Mouse (Mus musculus): ENCODE results near the gene Ano1.
A peak's percentile ranks its signal among the peaks of the same experiment; 100 is the strongest.

The Ano1 gene

DNA sequence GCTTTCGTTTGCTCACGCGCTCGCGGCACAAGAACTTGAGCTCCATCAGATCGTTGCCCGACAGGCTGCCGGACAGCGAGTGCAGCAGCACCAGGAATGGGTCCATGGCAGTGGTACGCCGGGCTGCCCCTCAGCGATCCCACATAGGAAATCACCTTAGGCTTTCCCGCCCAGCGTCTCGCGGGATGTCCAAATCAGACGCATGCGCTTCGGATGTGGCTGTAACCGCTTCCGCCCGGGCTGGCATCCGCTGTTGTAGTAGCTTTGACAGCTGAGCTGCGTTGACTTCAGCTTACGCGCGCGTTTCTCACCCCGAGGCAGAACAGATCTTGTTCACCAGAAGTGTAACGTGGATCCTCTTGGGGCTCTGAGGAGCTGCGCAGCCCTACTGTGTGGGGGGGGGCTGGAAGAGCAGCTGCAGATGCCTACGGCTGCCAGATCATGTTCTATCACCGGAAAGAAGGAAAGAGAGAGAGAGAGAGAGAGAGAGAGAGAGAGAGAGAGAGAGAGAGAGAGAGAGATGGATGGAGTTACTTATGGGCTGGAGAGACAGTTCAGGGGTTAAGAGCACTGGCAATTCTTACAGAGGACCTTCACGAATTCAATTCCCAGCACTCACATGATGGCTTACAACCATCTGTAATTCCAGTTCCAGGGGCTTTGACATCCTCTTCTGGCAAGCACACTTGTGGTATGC is 169.3 kb downstream of the Ano1 start, which contains the start of gene Fadd:
TSS of gene Fadd (minus strand) at position 180 of the 697 bp plus-strand sequence.
- DNase-seq (ENCODE audit: low spot score): peak; percentile 93

DNA sequence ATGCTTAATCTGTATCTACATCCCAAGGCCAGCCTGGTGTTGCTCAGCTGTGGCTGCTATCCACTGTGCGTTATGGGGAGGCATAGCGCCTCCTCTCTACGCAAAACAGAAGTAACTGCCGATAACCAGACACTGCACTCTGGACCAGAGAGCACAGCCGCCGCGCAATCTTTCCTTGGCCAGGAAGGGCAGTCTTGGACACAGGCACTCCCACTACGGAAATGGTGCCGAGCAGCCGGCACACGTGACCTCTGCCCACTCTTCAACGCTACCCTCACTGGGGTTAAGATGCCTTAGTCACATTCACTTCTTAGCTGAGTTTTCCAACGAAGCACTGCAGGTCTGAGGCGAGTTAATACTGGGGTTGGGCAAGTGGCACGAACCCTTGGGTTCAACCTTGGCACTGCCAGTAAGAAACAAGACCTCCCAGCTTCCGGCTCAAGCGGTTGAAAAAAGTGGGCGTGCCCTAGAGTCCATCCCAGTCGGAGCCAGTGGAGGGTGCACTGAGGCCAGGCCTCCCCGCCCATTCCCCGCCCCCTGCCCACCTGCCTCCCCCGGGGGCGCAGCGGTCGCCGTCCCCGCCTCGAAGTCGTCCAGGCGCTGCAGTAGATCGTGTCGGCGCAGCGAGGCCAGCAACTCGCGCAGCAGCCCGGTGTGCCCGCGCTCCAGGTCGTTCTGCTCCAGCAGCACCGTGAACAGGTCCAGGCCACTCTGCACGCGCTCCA is 170.1 kb downstream of the Ano1 start:
- peak; percentile 47 for DNase-seq (ENCODE audit: low spot score)

DNA sequence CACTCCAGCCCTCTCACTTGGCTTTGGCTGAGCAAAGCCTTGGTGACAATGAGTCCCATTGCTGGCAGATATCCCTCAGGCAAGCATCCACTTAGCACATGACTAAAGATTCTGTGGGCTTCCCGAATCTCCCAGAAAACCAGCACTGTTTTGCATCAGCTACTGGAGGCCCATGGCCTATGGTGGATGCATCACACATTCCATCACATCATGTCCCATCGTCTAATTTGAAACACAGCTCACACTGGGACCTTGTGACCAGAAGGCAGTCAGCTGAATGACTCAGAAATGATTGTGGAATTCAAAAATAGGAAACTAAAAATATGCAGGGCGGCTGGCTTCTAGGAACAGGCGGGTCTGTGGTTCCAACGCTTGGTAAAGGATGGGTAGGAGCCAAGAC is 173.9 kb downstream of the Ano1 start:
- no peak for DNase-seq (ENCODE audit: low spot score)

DNA sequence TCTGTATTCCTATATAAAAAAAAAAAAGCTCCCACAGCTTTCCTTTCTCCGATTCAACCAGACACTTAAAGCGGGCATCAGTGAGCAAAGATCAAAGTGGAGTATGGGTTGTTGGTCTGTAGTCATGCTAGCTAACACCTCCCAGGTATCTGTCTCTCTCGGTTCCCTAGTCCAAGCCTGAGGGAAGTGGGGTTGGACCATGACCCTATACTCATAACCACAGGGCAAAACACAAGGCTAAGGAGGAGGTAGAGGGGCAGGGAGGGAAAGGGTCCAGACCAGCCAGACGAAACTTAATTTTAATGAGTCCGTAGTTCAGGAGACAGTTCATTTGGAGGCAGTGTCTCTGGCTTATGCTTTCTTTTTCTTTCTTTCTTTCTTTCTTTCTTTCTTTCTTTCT is 179.5 kb downstream of the Ano1 start:
- DNase-seq (ENCODE audit: low spot score): no peak

DNA sequence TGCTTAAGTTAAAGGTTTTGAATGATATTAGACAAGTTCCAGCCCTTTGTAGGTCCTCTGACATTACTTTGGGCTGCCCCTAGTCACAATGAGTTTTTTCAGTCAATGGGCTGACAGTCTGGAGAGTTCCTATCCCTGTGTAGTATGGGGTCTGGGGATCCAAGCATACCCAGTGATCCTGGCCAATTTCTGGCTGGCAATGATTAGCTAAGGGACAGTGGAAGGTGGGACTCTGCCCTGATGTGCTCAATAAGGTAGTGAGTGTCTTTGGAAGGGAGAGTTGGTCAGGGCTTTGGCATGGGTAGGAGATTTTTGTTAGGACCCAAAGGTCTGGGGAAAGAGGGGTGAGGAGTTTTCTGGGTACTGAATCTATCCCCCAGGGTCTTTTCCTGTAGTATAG is 180.2 kb downstream of the Ano1 start:
- no peak for DNase-seq (ENCODE audit: low spot score)

DNA sequence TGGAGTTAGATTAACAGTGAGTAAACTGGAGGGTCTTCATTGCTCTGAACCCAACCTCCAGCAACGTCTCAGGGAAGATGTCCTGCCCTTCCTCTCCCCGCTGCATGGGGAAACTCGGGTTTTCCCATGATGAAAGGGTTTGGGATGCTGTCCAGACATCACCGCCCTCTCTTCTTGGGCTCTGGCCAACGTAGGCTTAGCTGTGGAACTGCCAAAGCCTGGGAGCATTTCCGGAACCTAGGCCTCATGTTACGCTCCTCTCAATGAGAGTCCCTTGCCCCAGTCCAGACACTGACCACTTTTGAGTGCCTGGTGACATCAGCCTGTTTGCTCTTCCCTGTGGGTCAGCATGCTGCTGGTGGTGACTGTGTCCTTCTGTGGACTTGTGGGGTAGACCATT is 182.3 kb downstream of the Ano1 start:
- DNase-seq (ENCODE audit: low spot score): no peak

DNA sequence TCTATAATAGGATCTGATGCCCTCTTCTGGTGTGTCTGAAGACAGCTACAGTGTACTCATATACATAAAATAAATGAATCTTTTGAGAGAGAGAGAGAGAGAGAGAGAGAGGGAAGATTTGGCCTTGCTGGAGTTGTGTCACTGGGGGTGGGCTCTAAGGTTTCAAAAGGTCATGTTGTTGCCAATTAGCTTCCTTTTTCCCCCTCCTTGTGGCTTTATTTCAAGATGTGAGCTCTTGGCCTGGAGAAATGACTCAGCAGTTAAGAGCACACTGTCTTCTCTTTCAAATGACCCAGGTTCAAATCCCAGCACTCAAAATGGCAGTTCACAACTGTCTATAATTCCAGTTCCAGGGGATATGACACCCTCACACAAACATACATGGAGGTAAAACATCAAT is 183.7 kb downstream of the Ano1 start:
- DNase-seq (ENCODE audit: low spot score): no peak

DNA sequence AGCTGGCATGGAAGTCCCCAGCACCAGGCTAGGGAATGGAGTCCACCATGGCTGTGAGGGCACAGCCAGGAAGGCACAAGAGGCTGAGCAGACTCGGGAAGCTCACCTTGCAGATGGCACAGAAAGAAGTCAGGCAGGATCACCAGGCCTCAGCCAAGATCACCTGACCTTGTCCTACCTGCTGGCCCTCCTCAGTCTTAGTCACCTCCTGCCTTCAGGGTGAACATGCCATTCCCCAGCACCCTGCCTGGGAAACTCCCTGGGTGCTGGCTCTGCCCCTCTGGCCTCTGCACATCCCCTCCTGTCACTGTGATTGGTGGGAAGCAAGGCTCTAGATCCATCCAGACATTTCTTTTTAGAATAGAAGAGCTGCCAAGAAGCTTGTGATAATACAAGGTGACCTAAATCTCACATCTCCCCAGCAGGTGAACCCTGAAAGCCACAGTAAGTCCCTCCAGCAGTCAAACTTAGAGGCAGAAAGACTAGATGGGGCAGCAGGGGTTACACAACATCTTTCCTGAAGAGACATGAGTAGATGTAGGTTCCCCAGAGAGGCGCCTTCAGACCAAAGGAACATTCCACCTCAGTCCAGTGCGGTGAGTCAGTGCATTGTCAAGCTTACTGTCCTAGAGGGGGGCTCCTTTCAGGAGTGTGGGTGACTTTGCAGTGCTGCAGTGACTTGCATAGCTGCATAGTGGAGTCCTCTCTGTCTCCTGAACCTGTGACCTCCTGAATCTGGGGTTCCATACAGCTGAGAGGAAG is 184.7 kb downstream of the Ano1 start:
- no peak for DNase-seq (ENCODE audit: low spot score)

DNA sequence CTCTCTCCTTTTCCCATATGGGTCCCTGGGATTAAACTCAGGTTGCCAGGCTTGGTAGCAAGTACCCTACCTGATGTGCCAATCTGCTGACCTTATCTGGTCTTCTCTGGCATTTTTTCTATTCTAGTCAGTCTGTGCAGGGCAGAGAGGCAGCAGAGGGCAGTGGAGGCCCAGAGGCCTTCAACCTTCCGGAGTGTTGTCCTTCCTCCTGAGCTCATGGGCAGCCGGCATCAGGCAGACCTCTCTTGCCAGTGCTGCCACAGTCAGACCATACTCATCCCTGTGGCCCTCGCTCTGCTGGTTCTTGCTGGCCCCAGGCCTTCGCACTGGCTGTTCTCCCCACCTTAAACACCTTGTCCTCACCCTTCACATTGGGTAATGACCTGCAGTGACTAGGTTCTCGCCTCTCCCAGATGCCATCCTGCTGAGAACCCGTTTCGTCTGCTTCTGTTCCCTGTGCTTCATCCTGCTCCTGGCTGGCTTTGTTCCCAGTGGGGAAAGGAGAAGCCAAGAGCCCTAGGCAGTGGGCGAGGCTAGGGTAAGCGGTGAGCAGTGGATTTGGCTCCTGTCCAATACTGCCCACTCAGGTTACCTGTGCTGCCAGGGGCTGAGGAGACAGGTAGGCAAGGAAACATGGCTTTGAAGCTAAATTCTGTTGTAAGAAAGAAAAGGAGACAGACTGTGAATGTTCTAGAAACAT is 188.2 kb downstream of the Ano1 start:
- no peak for DNase-seq (ENCODE audit: low spot score)

DNA sequence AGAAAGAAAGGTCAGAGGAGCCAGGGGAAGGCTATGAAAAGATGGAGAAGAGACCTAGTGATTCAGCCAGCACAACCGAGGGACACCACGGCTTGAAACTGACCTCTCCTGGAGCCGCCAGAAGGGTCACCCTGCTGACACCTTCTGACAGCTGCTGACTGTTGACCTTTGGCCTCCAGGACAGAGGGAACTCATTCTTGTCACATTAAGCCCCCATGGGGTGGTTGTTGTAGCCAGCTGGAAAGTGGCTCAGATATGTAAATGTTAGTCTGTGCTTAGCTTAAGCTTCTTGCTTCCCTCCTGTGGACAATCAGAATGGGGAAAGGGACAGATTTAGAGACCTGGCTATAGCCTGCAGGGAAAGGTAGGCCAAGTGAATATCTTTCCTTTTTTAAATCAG is 189.8 kb downstream of the Ano1 start:
- no peak for DNase-seq (ENCODE audit: low spot score)

DNA sequence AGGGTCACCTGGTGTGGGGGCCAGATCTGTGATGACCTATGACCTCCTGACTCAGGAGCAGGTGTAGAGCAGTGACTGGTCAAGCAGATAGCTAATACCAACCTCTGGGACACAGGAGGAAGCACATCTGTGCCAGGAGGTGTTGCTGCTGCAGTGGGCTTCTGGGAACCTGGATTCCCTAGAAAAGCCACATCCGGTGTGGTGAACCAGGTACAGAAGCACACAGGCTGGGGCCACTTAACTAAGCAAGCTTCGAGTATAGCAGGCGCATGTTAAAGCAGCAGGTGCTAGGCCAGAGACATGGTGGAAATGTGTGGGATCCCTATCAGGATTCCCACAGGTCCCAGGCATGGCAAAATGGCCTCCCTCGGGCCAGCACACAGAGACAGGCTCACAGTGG is 191.2 kb downstream of the Ano1 start:
- DNase-seq (ENCODE audit: low spot score): no peak

DNA sequence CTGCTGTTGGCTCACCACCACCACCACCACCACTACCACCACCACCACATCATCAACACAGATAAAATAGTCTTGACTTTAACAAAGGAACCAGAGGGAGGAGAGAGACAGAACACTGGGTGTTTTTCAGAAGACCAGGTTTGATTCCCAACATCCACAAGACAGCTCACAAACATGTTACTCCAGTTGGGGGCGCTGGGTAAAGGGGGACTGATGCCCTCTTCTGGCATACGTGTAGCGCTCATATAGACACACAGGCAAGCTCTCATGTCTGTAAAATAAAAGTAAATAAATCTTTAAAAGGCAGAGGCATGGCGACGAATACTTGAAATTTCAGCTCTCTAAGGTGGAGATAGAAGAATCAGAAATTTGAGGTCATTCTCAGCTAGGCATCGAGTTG is 193.2 kb downstream of the Ano1 start:
- DNase-seq (ENCODE audit: low spot score): no peak

DNA sequence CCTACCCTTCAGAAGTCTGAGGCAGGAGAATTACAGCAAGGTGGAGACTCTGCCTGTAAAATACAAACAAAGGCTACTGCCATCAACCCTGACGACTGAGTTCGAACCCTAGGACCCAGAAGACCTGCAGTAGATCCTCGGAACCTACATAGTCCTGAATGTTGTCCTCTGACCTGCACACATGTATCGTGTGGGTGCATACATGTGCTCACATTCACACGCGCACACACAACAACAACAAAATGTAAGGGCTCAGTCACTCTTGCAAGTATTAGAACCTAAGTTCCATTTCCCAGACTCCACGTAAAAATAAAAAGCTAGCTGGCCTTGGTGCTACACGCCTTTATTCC is 197.7 kb downstream of the Ano1 start:
- DNase-seq (ENCODE audit: low spot score): no peak

DNA sequence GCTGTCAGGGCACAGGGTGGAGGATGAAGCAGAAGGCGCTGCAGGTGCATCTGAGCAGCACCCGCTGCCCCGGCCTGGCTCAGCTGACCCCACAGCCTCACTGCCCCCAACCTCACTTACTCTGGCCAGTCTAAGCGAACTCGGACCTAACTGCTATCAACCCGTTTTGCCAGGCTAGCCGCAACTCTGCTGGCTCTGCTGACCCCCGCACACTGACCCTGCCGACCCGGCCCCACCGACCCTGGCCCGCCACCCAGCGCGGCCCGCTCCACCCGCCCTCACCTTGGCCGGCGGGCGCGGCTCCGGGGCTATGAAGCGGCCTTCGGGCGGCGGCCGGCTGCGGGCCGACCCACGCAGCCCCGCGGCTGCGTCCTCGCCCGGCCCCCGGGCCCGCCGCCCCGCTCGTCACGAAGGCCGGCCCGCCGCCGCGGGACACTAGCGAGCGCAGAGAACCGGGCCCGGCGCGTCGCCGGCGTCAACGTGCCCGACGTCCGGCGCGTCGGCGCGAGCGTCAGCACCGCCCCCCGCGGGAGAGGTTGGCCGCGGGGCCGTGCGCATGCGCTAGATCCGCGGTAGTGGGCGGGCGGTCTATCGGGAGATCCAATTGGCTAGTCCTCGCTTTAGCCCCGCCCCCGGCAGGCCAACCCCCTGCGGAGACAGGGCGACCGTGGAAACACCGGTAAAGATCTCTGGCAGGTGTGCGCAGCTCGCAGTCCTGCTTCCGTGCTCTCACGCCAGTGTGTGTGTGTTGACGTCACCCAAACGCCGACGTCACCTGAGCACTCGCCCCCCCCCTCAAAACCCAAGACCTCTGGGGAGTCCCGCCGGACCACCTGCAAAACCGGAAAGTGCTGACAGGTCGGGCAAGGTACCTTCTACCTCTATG is 198.3 kb downstream of the Ano1 start, which contains the start of gene Ppfia1:
TSS of gene Ppfia1 (minus strand) at position 493 of the 886 bp plus-strand sequence.
- peak; percentile 84 for DNase-seq (ENCODE audit: low spot score)

DNA sequence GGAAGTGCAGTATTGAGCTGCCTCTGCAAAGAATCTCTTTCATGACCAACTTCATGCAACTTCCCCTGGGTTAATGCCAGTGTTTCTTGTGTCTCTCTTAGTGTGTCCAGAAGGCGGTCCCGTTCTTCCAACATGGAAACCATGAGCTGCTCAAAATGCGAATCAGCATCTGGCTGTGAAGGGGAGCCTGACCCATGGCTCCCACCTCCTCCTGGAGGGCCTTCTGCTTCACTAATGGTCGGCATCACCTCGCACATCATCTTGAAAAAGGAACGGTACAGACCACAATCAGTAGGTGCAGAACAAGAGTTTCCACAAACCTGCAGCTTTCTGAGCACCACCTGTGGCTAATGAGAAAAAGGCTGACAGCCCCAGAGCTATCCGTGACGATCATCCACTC is 199.5 kb downstream of the Ano1 start:
- no peak for DNase-seq (ENCODE audit: low spot score)

DNA sequence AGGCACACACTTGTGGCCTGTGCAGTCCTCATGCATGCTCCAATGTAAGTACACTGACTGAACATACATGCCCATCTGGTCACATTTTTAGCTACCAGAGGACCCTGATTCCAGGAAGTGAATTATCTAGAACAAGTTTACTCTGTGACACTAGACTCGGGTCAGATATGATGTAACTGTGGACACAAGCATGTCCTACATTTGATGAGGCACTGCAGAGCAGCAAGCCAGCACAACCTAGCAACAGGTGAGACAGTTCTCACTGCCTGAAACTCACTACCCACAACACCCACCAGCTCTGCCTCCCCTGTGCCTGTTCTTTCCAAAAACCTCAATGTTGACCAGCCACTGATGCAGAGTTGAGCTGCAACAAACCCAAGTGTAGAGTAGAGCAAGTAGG is 201.0 kb downstream of the Ano1 start:
- no peak for DNase-seq (ENCODE audit: low spot score)

DNA sequence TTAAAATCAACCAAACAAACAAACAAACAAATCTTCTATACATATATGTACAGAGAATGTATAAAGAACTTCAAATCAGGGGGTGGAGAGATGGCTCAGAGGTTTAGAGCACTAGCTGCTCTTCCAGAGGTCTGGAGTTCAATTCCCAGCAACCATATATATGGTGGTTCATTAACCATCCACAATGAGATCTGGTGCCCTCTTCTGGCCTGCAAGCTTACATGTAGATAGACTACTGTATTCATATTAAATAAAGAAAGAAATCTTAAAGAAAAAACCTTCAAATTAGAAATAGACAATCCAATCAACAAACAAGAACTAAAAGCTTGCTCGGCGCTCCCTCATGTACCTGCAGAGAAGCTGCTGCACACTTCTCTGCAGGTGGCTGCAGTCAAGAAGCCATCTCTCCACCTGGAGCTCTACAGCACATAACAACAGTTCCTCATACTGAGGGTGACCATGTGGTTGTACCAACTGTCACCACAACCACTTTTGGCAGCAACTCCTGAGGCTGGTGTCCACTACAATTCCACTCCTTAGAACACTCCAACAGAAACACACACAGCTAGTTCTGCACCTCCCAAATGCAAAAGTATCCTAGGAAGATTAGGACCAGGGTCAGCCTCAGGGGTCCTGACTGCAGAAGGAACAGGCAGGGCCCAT is 201.7 kb downstream of the Ano1 start:
- DNase-seq (ENCODE audit: low spot score): no peak

DNA sequence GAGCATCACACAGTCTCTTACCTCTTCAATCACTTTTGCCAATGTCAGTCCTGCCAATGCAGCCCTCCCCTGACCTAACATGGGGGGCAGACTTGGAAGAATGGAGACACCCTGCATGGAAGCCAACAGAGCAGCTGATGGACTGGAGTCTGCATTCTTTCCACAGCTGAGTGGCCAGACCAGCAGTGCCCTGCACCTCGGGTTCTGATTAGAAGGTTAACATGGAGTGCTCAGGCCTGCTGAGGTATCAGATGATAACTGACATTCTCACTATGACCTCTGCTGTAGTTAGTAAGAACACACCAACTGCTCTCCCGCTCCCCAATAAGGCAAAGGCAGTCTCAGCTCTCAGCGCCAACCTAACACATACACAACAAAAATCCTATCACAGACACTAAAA is 206.5 kb downstream of the Ano1 start:
- no peak for DNase-seq (ENCODE audit: low spot score)

DNA sequence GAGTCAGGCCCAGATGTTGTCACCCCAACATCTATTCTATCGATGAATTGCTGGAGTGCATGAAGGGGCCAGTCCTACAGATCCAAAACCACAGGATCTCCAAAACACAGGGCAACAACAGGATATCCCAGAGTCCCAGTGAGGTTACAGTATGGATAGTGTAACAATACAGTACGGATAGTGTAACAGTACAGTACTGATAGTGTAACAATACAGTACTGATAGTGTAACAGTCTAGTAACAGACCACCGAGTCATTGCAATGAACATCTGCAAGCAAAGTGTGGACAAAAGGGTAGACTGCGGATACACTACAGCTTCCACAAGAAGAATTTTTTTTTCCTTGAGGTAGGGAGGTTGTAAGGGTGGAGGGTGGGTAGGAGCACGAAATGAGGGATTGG is 210.4 kb downstream of the Ano1 start:
- no peak for DNase-seq (ENCODE audit: low spot score)

DNA sequence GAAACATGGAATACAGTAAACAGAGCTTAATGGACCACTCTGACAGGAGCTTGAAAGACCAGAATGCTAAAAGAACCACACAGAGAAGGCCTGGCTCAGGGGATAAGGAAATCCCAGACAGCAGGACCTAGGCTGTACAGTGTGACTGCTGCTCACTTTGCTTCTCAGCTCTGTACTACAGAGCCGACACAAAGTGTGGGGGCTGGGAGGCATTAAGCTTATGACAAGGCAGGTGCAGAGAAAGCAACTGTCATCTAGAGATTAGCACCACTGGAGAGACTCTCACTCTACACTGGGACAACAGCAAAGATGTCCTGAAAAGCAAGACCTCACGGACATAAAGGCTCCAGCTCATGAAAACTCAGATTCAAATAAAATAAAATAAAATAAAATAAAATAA is 212.6 kb downstream of the Ano1 start:
- DNase-seq (ENCODE audit: low spot score): no peak

Measured in layer of hippocampus, adult 9-10 months (tissue).